ENCODE assay signal across 7 mouse cellular contexts in genomic region chr13:91421387-91421949, GRCm38 (mm10). TPM values are rescaled to one million over a fixed set of nuclear protein-coding genes. Genes with fewer than 3 reads are reported as not detected.
DNase-seq lines count a peak whose midpoint lies in the region; ATAC-seq and TF ChIP-seq lines count a peak whose summit lies in the region.

No protein-coding gene starts in this region.

- 30% methylated on average over 9 of the region's 9 CpGs for WGBS in hindbrain, embryonic 14.5 days
- 21% methylated on average over 9 of the region's 9 CpGs for WGBS in limb, embryonic 12.5 days
- WGBS in midbrain, embryonic 11.5 days: 38% methylated on average over 9 of the region's 9 CpGs

- peak overlapping the region; percentile 33 for H3K4me2 ChIP-seq in hindbrain, embryonic 14.5 days (replicated peaks)
- peak overlapping the region; percentile 37 for H3K4me2 ChIP-seq in limb, embryonic 12.5 days
- H3K4me2 ChIP-seq in midbrain, embryonic 11.5 days: no peak overlapping the region

- peaks cover 22% of the 10 kb centered on the region; the same call in 1 of the 2 replicates for H3K4me1 ChIP-seq in hindbrain, embryonic 14.5 days (replicated peaks; ENCODE audit: control insufficient read depth, insufficient read depth, low read length)
- H3K4me1 ChIP-seq in limb, embryonic 12.5 days (replicated peaks): peaks cover 40% of the 10 kb centered on the region
- no peaks in the 10 kb centered on the region for H3K4me1 ChIP-seq in midbrain, embryonic 11.5 days (ENCODE audit: control insufficient read depth, insufficient read depth, low read length)

- H3K36me3 ChIP-seq in hindbrain, embryonic 14.5 days (replicated peaks; ENCODE audit: control insufficient read depth, insufficient read depth): no peaks in the 10 kb centered on the region
- H3K36me3 ChIP-seq in limb, embryonic 12.5 days: no peaks in the 10 kb centered on the region
- no peaks in the 10 kb centered on the region for H3K36me3 ChIP-seq in midbrain, embryonic 11.5 days (ENCODE audit: control insufficient read depth, insufficient read depth, low read length)
- H3K36me3 ChIP-seq in splenic B cell, adult 2 months (ENCODE audit: control insufficient read depth, insufficient read depth, low read length, poor library complexity, severe bottlenecking): no peaks in the 10 kb centered on the region

- TF ChIP-seq CTCF in brain, embryonic 14.5 days (IDR thresholded peaks at IDR 0.05; ENCODE audit: borderline replicate concordance, extremely low read depth, insufficient read depth, insufficient read length): no peak

- no peaks in the 10 kb centered on the region for H3K9me3 ChIP-seq in hindbrain, embryonic 14.5 days (ENCODE audit: control insufficient read depth, low read length)
- H3K9me3 ChIP-seq in limb, embryonic 12.5 days: no peaks in the 10 kb centered on the region
- no peaks in the 10 kb centered on the region for H3K9me3 ChIP-seq in midbrain, embryonic 11.5 days (ENCODE audit: control insufficient read depth, low read length)

- no peak overlapping the region for H3K4me3 ChIP-seq in hindbrain, embryonic 14.5 days (replicated peaks; ENCODE audit: low read length)
- no peak overlapping the region for H3K4me3 ChIP-seq in limb, embryonic 12.5 days (replicated peaks)
- no peak overlapping the region for H3K4me3 ChIP-seq in midbrain, embryonic 11.5 days (ENCODE audit: low read depth, low read length)

- no peak overlapping the region for H3K9ac ChIP-seq in hindbrain, embryonic 14.5 days
- H3K9ac ChIP-seq in limb, embryonic 12.5 days (replicated peaks): no peak overlapping the region
- no peak overlapping the region for H3K9ac ChIP-seq in midbrain, embryonic 11.5 days (ENCODE audit: low read length)

- H3K27me3 ChIP-seq in hindbrain, embryonic 14.5 days (ENCODE audit: control insufficient read depth, insufficient read depth, low read length): no peaks in the 10 kb centered on the region
- H3K27me3 ChIP-seq in limb, embryonic 12.5 days: no peaks in the 10 kb centered on the region
- H3K27me3 ChIP-seq in midbrain, embryonic 11.5 days (ENCODE audit: control insufficient read depth, insufficient read depth, low read length): no peaks in the 10 kb centered on the region
- no peaks in the 10 kb centered on the region for H3K27me3 ChIP-seq in splenic B cell, adult 2 months (ENCODE audit: control insufficient read depth, insufficient read depth, low read length, poor library complexity, severe bottlenecking)

- DNase-seq in NIH3T3 (ENCODE audit: low read depth): peak; percentile 81
- peak; percentile 92 for DNase-seq in brain, embryonic 14.5 days (ENCODE audit: low read depth)
- DNase-seq in forelimb bud, embryonic 11.5 days (ENCODE audit: low read depth, low spot score): peak; percentile 73
- peak; percentile 85 for DNase-seq in hindbrain, embryonic 14.5 days (ENCODE audit: low spot score)
- DNase-seq in midbrain, embryonic 11.5 days (ENCODE audit: low spot score, missing footprints): peak; percentile 91
- DNase-seq in splenic B cell, adult 2 months (ENCODE audit: low read depth, low spot score): peak; percentile 10

- peak overlapping the region; percentile 16; the same call in 1 of the 2 replicates for H3K27ac ChIP-seq in hindbrain, embryonic 14.5 days
- peak overlapping the region; percentile 54; the same call in 1 of the 2 replicates for H3K27ac ChIP-seq in limb, embryonic 12.5 days
- no peak overlapping the region for H3K27ac ChIP-seq in midbrain, embryonic 11.5 days (ENCODE audit: low read depth, low read length)

- TF ChIP-seq POLR2A in brain, embryonic 14.5 days (IDR thresholded peaks at IDR 0.05; ENCODE audit: borderline replicate concordance, extremely low read depth, insufficient read depth, insufficient read length, poor library complexity, severe bottlenecking): no peak

- ATAC-seq in hindbrain, embryonic 14.5 days (ENCODE audit: low FRiP score): peak; percentile 62
- 0 out of 2 replicates have a peak, but pooled peaks have one; percentile 31 for ATAC-seq in limb, embryonic 12.5 days (ENCODE audit: insufficient number of reproducible peaks, insufficient read depth, low FRiP score, low TSS enrichment, low read depth)
- no peak for ATAC-seq in midbrain, embryonic 11.5 days (ENCODE audit: low FRiP score)

RNA-seq across cellular contexts. Expression of gene Ssbp2, which starts 38.6 kb away (rescaled TPM):
- polyA plus RNA-seq in brain, embryonic 14.5 days (2012; rRNA removed): 133 and 154 TPM in 2 replicates
- polyA plus RNA-seq in hindbrain, embryonic 14.5 days (2014; fragmentation: Nextera tagmentation; extraction: Ambion mirVana): 204 and 220 TPM in 2 replicates
- polyA plus RNA-seq in limb, embryonic 12.5 days (2016; fragmentation: Nextera tagmentation; extraction: Ambion mirVana): 230 and 235 TPM in 2 replicates
- polyA plus RNA-seq in midbrain, embryonic 11.5 days (2014; fragmentation: Nextera tagmentation; extraction: Ambion mirVana): 164 and 167 TPM in 2 replicates

Comparison
In these comparisons a context has a peak if more than half of its experiments do, and no peak if none do; other contexts are left out.
1. DNase-seq: peak in every context shown above with its lines; median percentile 92 in brain, embryonic 14.5 days; 91 in midbrain, embryonic 11.5 days; 85 in hindbrain, embryonic 14.5 days; 81 in NIH3T3; 73 in forelimb bud, embryonic 11.5 days; 10 in splenic B cell, adult 2 months.